Mouse (Mus musculus): ENCODE measurements at regions not wholly inside any gene's neighbourhood (a gene's known extent, or its start where the extent isn't known, plus 50 kb on each side); places are given as distances from the start of the nearest gene placed in this dataset.

GRCm38 (mm10) chr3:18738946-18739345 lies 790.7 kb downstream of the Cypt12 start:
- Histone ChIP-seq H3K9ac (ENCODE audit: low read depth, low read length) (no peak overlapping the region), H3K4me3 (no peak overlapping the region), H3K4me1 (ENCODE audit: control insufficient read depth, insufficient read depth, low read length) (no peaks in the 10 kb centered on the region), H3K79me2 (replicated peaks; ENCODE audit: control insufficient read depth, insufficient read depth, low read length) (no peaks in the 10 kb centered on the region), H3K27me3 (ENCODE audit: control insufficient read depth, insufficient read depth, low read length) (no peaks in the 10 kb centered on the region), H3K27ac (no peak overlapping the region), H3K36me3 (ENCODE audit: control insufficient read depth, insufficient read depth, low read length) (no peaks in the 10 kb centered on the region)
- intact Hi-C loops (cut with DNase I) = no loop called here
- TF ChIP-seq POLR2A (IDR thresholded peaks at IDR 0.05; ENCODE audit: insufficient read depth, low read depth, low read length) (no peak), EP300 (IDR thresholded peaks at IDR 0.05; ENCODE audit: insufficient read depth, low read depth, low read length) (no peak), CTCF (IDR thresholded peaks at IDR 0.05) (no peak)
- DNase-seq = no peak

GRCm38 (mm10) chr3:18740344-18740743 lies 792.1 kb downstream of the Cypt12 start:
- no peaks in the 10 kb centered on the region for H3K27me3 ChIP-seq (ENCODE audit: control insufficient read depth, insufficient read depth, low read length)
- no peaks in the 10 kb centered on the region for H3K36me3 ChIP-seq (ENCODE audit: control insufficient read depth, insufficient read depth, low read length)
- no peak overlapping the region for H3K9ac ChIP-seq (ENCODE audit: low read depth, low read length)
- no peak overlapping the region for H3K27ac ChIP-seq
- TF ChIP-seq POLR2A (IDR thresholded peaks at IDR 0.05; ENCODE audit: insufficient read depth, low read depth, low read length) = no peak
- TF ChIP-seq EP300 (IDR thresholded peaks at IDR 0.05; ENCODE audit: insufficient read depth, low read depth, low read length) = no peak
- TF ChIP-seq CTCF (IDR thresholded peaks at IDR 0.05) = no peak
- no peaks in the 10 kb centered on the region for H3K79me2 ChIP-seq (replicated peaks; ENCODE audit: control insufficient read depth, insufficient read depth, low read length)
- no peak overlapping the region for H3K4me3 ChIP-seq
- WGBS = 71% methylated on average over 4 of the region's 4 CpGs
- intact Hi-C loops (cut with DNase I) = no loop called here
- no peaks in the 10 kb centered on the region for H3K4me1 ChIP-seq (ENCODE audit: control insufficient read depth, insufficient read depth, low read length)
- no peak for DNase-seq

GRCm38 (mm10) chr3:18743474-18743873 lies 795.3 kb downstream of the Cypt12 start:
- H3K79me2 ChIP-seq (replicated peaks; ENCODE audit: control insufficient read depth, insufficient read depth, low read length) = no peaks in the 10 kb centered on the region
- WGBS = 74% methylated on average over 2 of the region's 2 CpGs
- no peak overlapping the region for H3K9ac ChIP-seq (ENCODE audit: low read depth, low read length)
- no peak overlapping the region for H3K27ac ChIP-seq
- H3K4me3 ChIP-seq = no peak overlapping the region
- no peaks in the 10 kb centered on the region for H3K4me1 ChIP-seq (ENCODE audit: control insufficient read depth, insufficient read depth, low read length)
- intact Hi-C loops (cut with DNase I) = no loop called here
- no peak for TF ChIP-seq CTCF (IDR thresholded peaks at IDR 0.05)
- no peak for TF ChIP-seq EP300 (IDR thresholded peaks at IDR 0.05; ENCODE audit: insufficient read depth, low read depth, low read length)
- TF ChIP-seq POLR2A (IDR thresholded peaks at IDR 0.05; ENCODE audit: insufficient read depth, low read depth, low read length) = no peak
- no peaks in the 10 kb centered on the region for H3K27me3 ChIP-seq (ENCODE audit: control insufficient read depth, insufficient read depth, low read length)
- no peak for DNase-seq
- H3K36me3 ChIP-seq (ENCODE audit: control insufficient read depth, insufficient read depth, low read length) = no peaks in the 10 kb centered on the region

GRCm38 (mm10) chr3:18744216-18744615 lies 796.0 kb downstream of the Cypt12 start:
- Histone ChIP-seq H3K36me3 (ENCODE audit: control insufficient read depth, insufficient read depth, low read length) (no peaks in the 10 kb centered on the region), H3K79me2 (replicated peaks; ENCODE audit: control insufficient read depth, insufficient read depth, low read length) (no peaks in the 10 kb centered on the region), H3K4me3 (no peak overlapping the region), H3K9ac (ENCODE audit: low read depth, low read length) (no peak overlapping the region), H3K27me3 (ENCODE audit: control insufficient read depth, insufficient read depth, low read length) (no peaks in the 10 kb centered on the region), H3K4me1 (ENCODE audit: control insufficient read depth, insufficient read depth, low read length) (no peaks in the 10 kb centered on the region), H3K27ac (no peak overlapping the region)
- no peak for DNase-seq
- intact Hi-C loops (cut with DNase I) = no loop called here
- no peak for TF ChIP-seq CTCF (IDR thresholded peaks at IDR 0.05)
- TF ChIP-seq POLR2A (IDR thresholded peaks at IDR 0.05; ENCODE audit: insufficient read depth, low read depth, low read length) = no peak
- TF ChIP-seq EP300 (IDR thresholded peaks at IDR 0.05; ENCODE audit: insufficient read depth, low read depth, low read length) = no peak
- WGBS = 69% methylated on average over 3 of the region's 3 CpGs

- TF ChIP-seq POLR2A (IDR thresholded peaks at IDR 0.05; ENCODE audit: insufficient read depth, low read depth, low read length) = no peak
- no peak for TF ChIP-seq CTCF (IDR thresholded peaks at IDR 0.05)
- TF ChIP-seq EP300 (IDR thresholded peaks at IDR 0.05; ENCODE audit: insufficient read depth, low read depth, low read length) = no peak
- intact Hi-C loops (cut with DNase I) = no loop called here
Measured at GRCm38 (mm10) chr3:18746206-18746605, 798.0 kb downstream of the Cypt12 start.

GRCm38 (mm10) chr3:18746898-18747297 lies 798.7 kb downstream of the Cypt12 start:
- WGBS = 75% methylated on average over 2 of the region's 2 CpGs
- Histone ChIP-seq H3K79me2 (replicated peaks; ENCODE audit: control insufficient read depth, insufficient read depth, low read length) (no peaks in the 10 kb centered on the region), H3K27ac (no peak overlapping the region), H3K4me3 (no peak overlapping the region), H3K36me3 (ENCODE audit: control insufficient read depth, insufficient read depth, low read length) (no peaks in the 10 kb centered on the region), H3K4me1 (ENCODE audit: control insufficient read depth, insufficient read depth, low read length) (no peaks in the 10 kb centered on the region), H3K27me3 (ENCODE audit: control insufficient read depth, insufficient read depth, low read length) (no peaks in the 10 kb centered on the region), H3K9ac (ENCODE audit: low read depth, low read length) (no peak overlapping the region)
- intact Hi-C loops (cut with DNase I) = no loop called here
- TF ChIP-seq POLR2A (IDR thresholded peaks at IDR 0.05; ENCODE audit: insufficient read depth, low read depth, low read length) (no peak), EP300 (IDR thresholded peaks at IDR 0.05; ENCODE audit: insufficient read depth, low read depth, low read length) (no peak), CTCF (IDR thresholded peaks at IDR 0.05) (no peak)
- no peak for DNase-seq

More at GRCm38 (mm10) chr3:18746206-18746605, 798.0 kb downstream of the Cypt12 start:
- Histone ChIP-seq H3K36me3 (ENCODE audit: control insufficient read depth, insufficient read depth, low read length) (no peaks in the 10 kb centered on the region), H3K27ac (no peak overlapping the region), H3K79me2 (replicated peaks; ENCODE audit: control insufficient read depth, insufficient read depth, low read length) (no peaks in the 10 kb centered on the region), H3K4me1 (ENCODE audit: control insufficient read depth, insufficient read depth, low read length) (no peaks in the 10 kb centered on the region), H3K27me3 (ENCODE audit: control insufficient read depth, insufficient read depth, low read length) (no peaks in the 10 kb centered on the region), H3K9ac (ENCODE audit: low read depth, low read length) (no peak overlapping the region), H3K4me3 (no peak overlapping the region)
- DNase-seq = no peak
